12 mouse cellular contexts compared by ENCODE assay signal in the genomic region with DNA sequence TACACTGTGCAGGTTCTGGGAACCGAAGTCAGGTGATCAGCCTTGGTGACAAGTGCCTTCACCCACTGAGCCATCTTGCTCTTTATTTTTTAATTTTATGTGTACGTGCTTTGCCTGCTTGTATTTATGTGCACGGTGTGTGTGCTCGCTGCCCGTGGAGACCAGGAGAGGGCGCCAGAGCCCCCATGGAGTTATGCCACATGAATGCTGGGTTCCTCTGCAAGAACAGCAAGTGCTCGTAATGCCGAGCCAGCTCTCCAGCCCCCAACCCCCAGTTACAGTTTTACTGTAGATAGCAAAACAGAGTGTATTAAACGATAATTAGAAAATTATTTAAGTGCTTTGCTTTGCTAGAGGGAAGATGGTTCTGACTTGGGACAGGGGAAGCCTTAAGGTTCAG. TPM values are rescaled to one million over a fixed set of nuclear protein-coding genes. Genes with fewer than 3 reads are reported as not detected.
A peak's percentile ranks its signal among the peaks of the same experiment; 100 is the strongest.
DNase-seq lines count a peak whose midpoint lies in the region; ATAC-seq and TF ChIP-seq lines count a peak whose summit lies in the region.
"Had no signal": no experiment of that assay in that cellular context is flagged by ENCODE, and none has a peak within 500 bp of the region (broad histone marks: within the 10 kb centered on the region; RNA-seq: fewer than 3 reads in every experiment).

No protein-coding gene starts in this region.

- intact Hi-C loops in gastrocnemius, postnatal 14 days (cut with DNase I; ENCODE audit: low total_unique reads): no loop called here

- H3K27me3 ChIP-seq in forebrain, embryonic 11.5 days (ENCODE audit: control insufficient read depth, insufficient read depth, low read length): no peaks in the 10 kb centered on the region
- no peaks in the 10 kb centered on the region for H3K27me3 ChIP-seq in forebrain, embryonic 14.5 days (replicated peaks; ENCODE audit: control insufficient read depth, insufficient read depth, low read length)
- H3K27me3 ChIP-seq in liver, embryonic 12.5 days (replicated peaks): no peaks in the 10 kb centered on the region
- H3K27me3 ChIP-seq in liver, postnatal 0 days (ENCODE audit: insufficient read depth, low read length): no peaks in the 10 kb centered on the region
- H3K27me3 ChIP-seq: intestine, embryonic 15.5 days; neural tube, embryonic 12.5 days had no signal

- no peak overlapping the region for H3K4me3 ChIP-seq in forebrain, embryonic 11.5 days (ENCODE audit: low read depth, low read length)
- H3K4me3 ChIP-seq in forebrain, embryonic 14.5 days (ENCODE audit: low read depth, low read length): no peak overlapping the region
- H3K4me3 ChIP-seq in liver, embryonic 12.5 days: no peak overlapping the region
- H3K4me3 ChIP-seq in ES-E14 (ENCODE audit: insufficient read depth in 1 of 2, low read depth in 1 of 2, low read length in 2 of 2, poor library complexity in 1 of 2, severe bottlenecking in 1 of 2): no peak overlapping the region
- no peak overlapping the region for H3K4me3 ChIP-seq in liver, postnatal 0 days (ENCODE audit: low read depth, low read length)
- H3K4me3 ChIP-seq: intestine, embryonic 15.5 days; limb, embryonic 10.5 days; neural tube, embryonic 12.5 days had no signal

- ATAC-seq in forebrain, embryonic 11.5 days (replicated peaks; ENCODE audit: low FRiP score): no peak
- no peak for ATAC-seq in forebrain, embryonic 14.5 days
- ATAC-seq in liver, embryonic 12.5 days: no peak
- no peak for ATAC-seq in liver, postnatal 0 days
- ATAC-seq: intestine, embryonic 15.5 days had no signal

- no peak overlapping the region for H3K9ac ChIP-seq in forebrain, embryonic 11.5 days (ENCODE audit: low read length)
- no peak overlapping the region for H3K9ac ChIP-seq in forebrain, embryonic 14.5 days (ENCODE audit: low read length)
- no peak overlapping the region for H3K9ac ChIP-seq in liver, embryonic 12.5 days
- H3K9ac ChIP-seq in ES-E14 (ENCODE audit: insufficient read depth, low read depth, low read length, poor library complexity, severe bottlenecking): no peak overlapping the region
- H3K9ac ChIP-seq in liver, postnatal 0 days (replicated peaks): no peak overlapping the region
- H3K9ac ChIP-seq: intestine, embryonic 15.5 days; neural tube, embryonic 12.5 days had no signal

- WGBS in forebrain, embryonic 11.5 days: 78% methylated on average over 9 of the region's 9 CpGs
- 78% methylated on average over 9 of the region's 9 CpGs for WGBS in forebrain, embryonic 14.5 days
- WGBS in liver, embryonic 12.5 days (ENCODE audit: insufficient replicate concordance): 71% methylated on average over 9 of the region's 9 CpGs
- 82% methylated on average over 9 of the region's 9 CpGs for WGBS in liver, postnatal 0 days (ENCODE audit: insufficient replicate concordance)

- peak; percentile 47 for TF ChIP-seq CTCF in liver, postnatal 0 days (IDR thresholded peaks at IDR 0.05; ENCODE audit: low read depth)

- no peaks in the 10 kb centered on the region for H3K9me3 ChIP-seq in forebrain, embryonic 11.5 days (ENCODE audit: control insufficient read depth, low read length)
- no peaks in the 10 kb centered on the region for H3K9me3 ChIP-seq in forebrain, embryonic 14.5 days (replicated peaks; ENCODE audit: control insufficient read depth, low read length)
- no peaks in the 10 kb centered on the region for H3K9me3 ChIP-seq in liver, embryonic 12.5 days (replicated peaks)
- H3K9me3 ChIP-seq in ES-E14 (ENCODE audit: control insufficient read depth, insufficient read depth, low read depth, low read length): no peaks in the 10 kb centered on the region
- H3K9me3 ChIP-seq in liver, postnatal 0 days (ENCODE audit: low read length): no peaks in the 10 kb centered on the region
- H3K9me3 ChIP-seq: intestine, embryonic 15.5 days; limb, embryonic 10.5 days; neural tube, embryonic 12.5 days had no signal

- TF ChIP-seq EP300 in liver, postnatal 0 days (IDR thresholded peaks at IDR 0.05; ENCODE audit: low read depth): no peak

- no peaks in the 10 kb centered on the region for H3K4me1 ChIP-seq in forebrain, embryonic 11.5 days (replicated peaks; ENCODE audit: control insufficient read depth, insufficient read depth, low read length)
- no peaks in the 10 kb centered on the region for H3K4me1 ChIP-seq in forebrain, embryonic 14.5 days (ENCODE audit: control insufficient read depth, insufficient read depth, low read length)
- H3K4me1 ChIP-seq in liver, embryonic 12.5 days: peaks cover 3% of the 10 kb centered on the region; the same call in 1 of the 2 replicates
- H3K4me1 ChIP-seq in ES-E14 (ENCODE audit: control insufficient read depth in 2 of 2, insufficient read depth in 2 of 2, low read length in 2 of 2, poor library complexity in 1 of 2): peaks cover 0 to 11% of the 10 kb centered on the region in 2 experiments; a peak in 2 of 4 replicates
- H3K4me1 ChIP-seq in liver, postnatal 0 days (ENCODE audit: insufficient read depth): no peaks in the 10 kb centered on the region
- H3K4me1 ChIP-seq: neural tube, embryonic 12.5 days had no signal

- DNase-seq in forebrain, embryonic 11.5 days (ENCODE audit: low spot score): peak; percentile 69
- no peak for DNase-seq in forebrain, embryonic 14.5 days (ENCODE audit: low spot score)
- DNase-seq in liver (peak; percentile 29), ES-E14 (ENCODE audit: low read depth, low spot score) (peak; percentile 58)
- no peak for DNase-seq in liver, postnatal 0 days
- no peak for DNase-seq in frontal cortex, adult 2 months (ENCODE audit: extremely low spot score in 1 of 2, low spot score in 1 of 2)
- DNase-seq in gastrocnemius, postnatal 14 days: no peak

- no peak overlapping the region for H3K27ac ChIP-seq in forebrain, embryonic 11.5 days (ENCODE audit: low read depth, low read length)
- H3K27ac ChIP-seq in forebrain, embryonic 14.5 days (ENCODE audit: low read depth, low read length): no peak overlapping the region
- H3K27ac ChIP-seq in liver, embryonic 12.5 days: no peak overlapping the region
- no peak overlapping the region for H3K27ac ChIP-seq in ES-E14 (ENCODE audit: insufficient read depth, low read depth, low read length, poor library complexity, severe bottlenecking)
- no peak overlapping the region for H3K27ac ChIP-seq in liver, postnatal 0 days (ENCODE audit: low read depth)
- H3K27ac ChIP-seq: intestine, embryonic 15.5 days; limb, embryonic 10.5 days; neural tube, embryonic 12.5 days had no signal

- no peaks in the 10 kb centered on the region for H3K36me3 ChIP-seq in forebrain, embryonic 11.5 days (ENCODE audit: control insufficient read depth, insufficient read depth, low read length)
- H3K36me3 ChIP-seq in forebrain, embryonic 14.5 days (ENCODE audit: control insufficient read depth, insufficient read depth, low read length): 0 out of 2 replicates have a peak, but pooled peaks cover 7% of the 10 kb centered on the region
- peaks cover 19% of the 10 kb centered on the region for H3K36me3 ChIP-seq in liver, embryonic 12.5 days
- H3K36me3 ChIP-seq in ES-E14 (ENCODE audit: control insufficient read depth, insufficient read depth, low read length, poor library complexity, severe bottlenecking): peaks cover 3% of the 10 kb centered on the region; the same call in 1 of the 2 replicates
- H3K36me3 ChIP-seq in liver, postnatal 0 days (replicated peaks; ENCODE audit: insufficient read depth, low read length): peaks cover 3% of the 10 kb centered on the region; the same call in 1 of the 2 replicates

- no peak overlapping the region for H3K4me2 ChIP-seq in forebrain, embryonic 11.5 days (ENCODE audit: low read depth, low read length, severe bottlenecking)
- H3K4me2 ChIP-seq in forebrain, embryonic 14.5 days (ENCODE audit: low read length): no peak overlapping the region
- no peak overlapping the region for H3K4me2 ChIP-seq in liver, embryonic 12.5 days
- H3K4me2 ChIP-seq in liver, postnatal 0 days (ENCODE audit: low read depth, low read length): no peak overlapping the region
- H3K4me2 ChIP-seq: heart, embryonic 11.5 days; intestine, embryonic 15.5 days; neural tube, embryonic 12.5 days had no signal

- in situ Hi-C loops in ES-E14 (cut with MboI; ENCODE audit: low sequenced_read_pairs in 2 of 2, unreplicated experiment in 2 of 2): no loop called here

RNA-seq across cellular contexts. Expression of a gene that starts 12.5 kb away (rescaled TPM):
- 26.7 and 28.5 TPM in 2 replicates for polyA plus RNA-seq in forebrain, embryonic 11.5 days (2014; fragmentation: Nextera tagmentation; extraction: Ambion mirVana)
- 15.8 and 19.8 TPM in 2 replicates for polyA plus RNA-seq in forebrain, embryonic 14.5 days (2014; fragmentation: Nextera tagmentation; extraction: Ambion mirVana)
- polyA plus RNA-seq in liver, embryonic 12.5 days (2016; fragmentation: Nextera tagmentation; extraction: Ambion mirVana): 19.8 and 22.2 TPM in 2 replicates
- total RNA-seq in ES-E14 (2012; rRNA removed): 34.5 and 42.3 TPM in 2 replicates
- 17.1 and 20.5 TPM in 2 replicates for polyA plus RNA-seq in liver, postnatal 0 days (2015; fragmentation: Nextera tagmentation; extraction: Ambion mirVana)
- 30.1 and 37.7 TPM in 2 replicates for polyA plus RNA-seq in frontal cortex, adult 2 months (2012; rRNA removed)
- 10 to 100 TPM; 11.1 to 13.3 TPM for total RNA-seq in gastrocnemius, postnatal 14 days (2021)

RNA-seq across cellular contexts. Expression of a gene that starts 17.6 kb away (rescaled TPM):
- polyA plus RNA-seq in forebrain, embryonic 11.5 days (2014; fragmentation: Nextera tagmentation; extraction: Ambion mirVana): 5.1 and 6.0 TPM in 2 replicates
- 2.5 and 5.0 TPM in 2 replicates for polyA plus RNA-seq in forebrain, embryonic 14.5 days (2014; fragmentation: Nextera tagmentation; extraction: Ambion mirVana)
- 1.1 and 1.3 TPM in 2 replicates for polyA plus RNA-seq in liver, embryonic 12.5 days (2016; fragmentation: Nextera tagmentation; extraction: Ambion mirVana)
- 5.3 and 6.9 TPM in 2 replicates for total RNA-seq in ES-E14 (2012; rRNA removed)
- 0.38 and 0.83 TPM in 2 replicates for polyA plus RNA-seq in liver, postnatal 0 days (2015; fragmentation: Nextera tagmentation; extraction: Ambion mirVana)
- polyA plus RNA-seq in frontal cortex, adult 2 months (2012; rRNA removed): 22.1 and 22.6 TPM in 2 replicates
- total RNA-seq in gastrocnemius, postnatal 14 days (2021): 1 to 10 TPM; 1.3 TPM

RNA-seq across cellular contexts. Expression of a gene that starts 28.8 kb away (rescaled TPM):
- polyA plus RNA-seq in forebrain, embryonic 11.5 days (2014; fragmentation: Nextera tagmentation; extraction: Ambion mirVana): 180 and 182 TPM in 2 replicates
- 265 and 270 TPM in 2 replicates for polyA plus RNA-seq in forebrain, embryonic 14.5 days (2014; fragmentation: Nextera tagmentation; extraction: Ambion mirVana)
- polyA plus RNA-seq in liver, embryonic 12.5 days (2016; fragmentation: Nextera tagmentation; extraction: Ambion mirVana): 275 and 294 TPM in 2 replicates
- total RNA-seq in ES-E14 (2012; rRNA removed): 217 and 227 TPM in 2 replicates
- polyA plus RNA-seq in liver, postnatal 0 days (2015; fragmentation: Nextera tagmentation; extraction: Ambion mirVana): 188 and 198 TPM in 2 replicates
- 157 and 168 TPM in 2 replicates for polyA plus RNA-seq in frontal cortex, adult 2 months (2012; rRNA removed)
- total RNA-seq in gastrocnemius, postnatal 14 days (2021): 10 to 100 TPM; 66.6 to 66.9 TPM

RNA-seq across cellular contexts. Expression of a gene that starts 28.9 kb away (rescaled TPM):
- polyA plus RNA-seq in forebrain, embryonic 11.5 days (2014; fragmentation: Nextera tagmentation; extraction: Ambion mirVana): not detected in 2 replicates
- not detected in 2 replicates for polyA plus RNA-seq in forebrain, embryonic 14.5 days (2014; fragmentation: Nextera tagmentation; extraction: Ambion mirVana)
- polyA plus RNA-seq in liver, embryonic 12.5 days (2016; fragmentation: Nextera tagmentation; extraction: Ambion mirVana): not detected in 2 replicates
- total RNA-seq in ES-E14 (2012; rRNA removed): 0.42 and 0.45 TPM in 2 replicates
- 5.9 and 8.2 TPM in 2 replicates for polyA plus RNA-seq in liver, postnatal 0 days (2015; fragmentation: Nextera tagmentation; extraction: Ambion mirVana)
- 0.18 and 0.29 TPM in 2 replicates for polyA plus RNA-seq in frontal cortex, adult 2 months (2012; rRNA removed)
- 1 to 10 TPM in 1 of 2 experiments, under 1 TPM in 1; 0.51 to 2.7 TPM for total RNA-seq in gastrocnemius, postnatal 14 days (2021)
- polyA plus RNA-seq: heart, embryonic 11.5 days; limb, embryonic 10.5 days; neural tube, embryonic 12.5 days had no signal

RNA-seq across cellular contexts. Expression of a gene that starts 29.0 kb away (rescaled TPM):
- 72.5 and 76.3 TPM in 2 replicates for polyA plus RNA-seq in forebrain, embryonic 11.5 days (2014; fragmentation: Nextera tagmentation; extraction: Ambion mirVana)
- polyA plus RNA-seq in forebrain, embryonic 14.5 days (2014; fragmentation: Nextera tagmentation; extraction: Ambion mirVana): 68.2 and 83.2 TPM in 2 replicates
- 29.2 and 33.3 TPM in 2 replicates for polyA plus RNA-seq in liver, embryonic 12.5 days (2016; fragmentation: Nextera tagmentation; extraction: Ambion mirVana)
- total RNA-seq in ES-E14 (2012; rRNA removed): 31.7 and 35.3 TPM in 2 replicates
- 11.1 and 11.9 TPM in 2 replicates for polyA plus RNA-seq in liver, postnatal 0 days (2015; fragmentation: Nextera tagmentation; extraction: Ambion mirVana)
- polyA plus RNA-seq in frontal cortex, adult 2 months (2012; rRNA removed): 54.4 and 61.7 TPM in 2 replicates
- 10 to 100 TPM; 14.4 to 15.8 TPM for total RNA-seq in gastrocnemius, postnatal 14 days (2021)

Comparison
In these comparisons a context has a peak if more than half of its experiments do, and no peak if none do; other contexts are left out.
1. DNase-seq: peak in forebrain, embryonic 11.5 days (single experiment), liver (single experiment) and ES-E14 (single experiment); none in forebrain, embryonic 14.5 days (single experiment), liver, postnatal 0 days (single experiment), frontal cortex, adult 2 months (0 of 2) and gastrocnemius, postnatal 14 days (single experiment).